Mouse (Mus musculus) small intestine, adult 2 months (tissue): ENCODE measurements around the gene Zfp710.

Experiments used
- CTCF ChIP-seq: fragments of 200-500 bp; IDR thresholded peaks from 2 replicates; pipeline ENCODE4 v1.5.1; 2012; ENCODE audit warnings: low read depth, mild to moderate bottlenecking, control low read depth, inconsistent platforms, low read length, moderate library complexity, mixed read lengths; ENCODE audit not compliant: insufficient replicate concordance, insufficient read length; ENCODE audit errors: extremely low read depth
- POLR2A ChIP-seq: fragments of 200-500 bp; IDR thresholded peaks from 2 replicates; pipeline ENCODE4 v1.6.1; 2012; ENCODE audit warnings: low read depth, mild to moderate bottlenecking, control low read depth, inconsistent platforms, low read length, moderate library complexity

DNA sequence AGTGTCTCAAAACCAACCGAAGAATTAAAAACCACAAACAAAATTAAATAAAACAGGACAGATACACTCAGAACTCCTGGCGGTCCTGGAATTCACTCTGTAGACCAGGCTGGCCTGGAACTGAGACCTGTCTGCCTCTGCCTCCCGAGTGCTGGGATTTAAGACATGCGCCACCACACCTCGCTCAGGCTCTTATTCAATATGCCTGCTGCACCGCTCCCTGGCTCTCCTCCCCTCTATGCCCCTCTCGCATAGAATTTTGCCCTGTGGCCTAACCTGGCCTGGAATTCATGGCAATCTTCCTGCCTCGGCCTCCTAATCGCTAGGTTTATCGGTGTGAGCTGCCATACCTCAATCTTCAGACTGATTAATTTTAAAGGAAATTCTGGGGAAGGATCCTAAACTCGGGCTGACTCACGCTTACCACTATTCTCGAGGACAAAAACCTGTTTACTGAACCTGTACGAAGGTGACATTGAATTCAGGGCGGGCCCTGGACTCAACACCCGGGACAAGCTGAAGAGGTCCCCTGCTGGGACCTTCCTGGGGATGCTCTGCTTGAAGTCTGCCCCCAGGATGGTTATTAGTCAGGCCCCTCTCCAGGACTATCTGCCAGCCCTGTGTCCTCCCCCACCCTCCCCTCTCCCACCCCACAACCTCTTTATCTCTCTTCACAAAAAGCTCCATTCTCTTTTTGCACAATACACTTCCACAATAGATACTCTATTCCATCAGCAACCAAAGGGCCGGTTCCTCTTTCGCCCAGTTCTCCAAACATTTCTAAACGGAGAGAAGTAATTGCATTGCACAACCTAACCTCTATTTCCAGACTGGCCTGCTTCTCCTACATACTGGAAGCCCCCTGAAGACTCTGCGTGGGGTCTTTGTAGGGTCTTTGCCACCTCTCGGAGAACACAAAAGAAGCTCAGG lies 9.5 kb upstream of the Zfp710 start:
- no peak for TF ChIP-seq CTCF
- TF ChIP-seq POLR2A, result no peak
